Mouse (Mus musculus) testis, postnatal 14 days (tissue): ENCODE results near the gene Hoxa11.

ENCODE experiments used
- DNase-seq: peaks from one replicate; pipeline ENCODE4 v3.0.0; 2021; ENCODE audit warnings: low spot score

Gene Hoxa11

DNA sequence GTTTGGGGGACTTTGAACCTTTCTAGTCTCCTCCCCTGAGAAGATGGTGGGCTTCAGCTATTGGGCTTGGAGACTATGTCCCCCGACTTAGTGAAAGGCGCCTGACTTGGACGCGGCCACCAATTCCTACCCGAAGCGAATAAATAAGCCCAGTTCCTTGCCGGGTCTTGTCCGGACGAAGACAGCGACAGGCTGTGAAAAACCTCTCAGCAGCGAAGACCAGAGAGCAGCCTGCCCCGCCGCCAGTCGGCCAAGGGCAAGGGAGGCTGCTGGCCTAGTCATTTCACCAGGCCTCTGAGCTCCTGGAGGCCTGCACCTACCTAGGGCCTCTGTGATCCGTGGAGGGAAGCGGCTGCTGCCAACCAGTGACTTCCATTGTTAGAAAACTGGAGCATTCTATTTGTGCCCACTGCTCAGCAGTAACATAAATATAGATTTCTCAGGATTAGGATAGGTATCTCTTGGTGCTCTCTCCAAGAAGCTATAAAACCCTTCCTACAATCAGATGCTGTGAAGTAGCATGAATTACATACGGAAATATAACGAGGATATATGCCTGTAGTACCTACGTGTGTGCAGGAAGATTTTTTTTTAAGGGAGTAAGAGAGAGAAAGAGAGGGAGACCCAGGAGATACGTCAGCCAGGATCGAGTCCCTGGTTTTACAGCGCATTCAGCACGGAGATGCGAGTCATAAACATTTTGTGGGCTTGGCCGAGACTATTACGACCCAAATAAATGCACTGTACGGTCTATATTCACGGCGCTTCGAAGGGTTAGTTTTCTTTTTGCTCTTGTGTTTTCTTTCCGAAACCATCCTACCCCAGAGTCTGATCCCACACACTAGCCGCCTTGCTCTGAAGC, 25.4 kb downstream of the Hoxa11 start:
- peak; percentile 17 for DNase-seq

DNA sequence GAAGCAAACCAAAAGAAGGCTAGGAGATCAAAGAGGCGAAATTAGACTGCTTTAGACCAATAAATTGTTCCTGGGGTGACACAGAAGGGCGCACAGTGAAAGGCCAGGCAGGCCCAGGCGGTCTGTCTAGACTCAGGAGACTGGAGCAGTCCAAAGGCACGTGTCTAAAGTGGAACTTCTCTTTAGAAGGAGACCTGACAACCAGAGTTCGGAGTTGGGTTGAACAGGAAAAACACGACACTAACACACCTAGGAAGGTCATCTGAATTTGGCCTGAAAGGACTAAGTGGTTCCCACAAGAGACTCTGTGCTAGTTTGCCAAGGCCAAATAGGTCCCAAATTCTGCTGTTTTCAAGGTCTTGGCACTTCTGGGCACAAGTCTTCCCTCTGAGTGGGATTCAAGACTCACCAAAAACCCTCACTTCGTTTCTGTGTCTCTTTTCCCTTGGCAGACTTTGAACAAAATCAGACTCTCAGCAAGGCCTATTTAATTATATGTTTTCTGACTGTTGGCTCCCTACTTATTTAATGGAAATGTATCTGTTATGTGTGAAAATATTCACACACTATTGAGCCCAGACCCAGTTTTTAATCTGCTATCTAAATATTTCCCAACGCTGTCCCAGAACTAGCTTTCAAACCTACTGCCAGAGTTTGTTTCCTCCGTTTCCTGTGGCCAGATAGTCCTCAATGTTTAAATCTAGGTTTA, 26.2 kb downstream of the Hoxa11 start:
- no peak for DNase-seq

DNA sequence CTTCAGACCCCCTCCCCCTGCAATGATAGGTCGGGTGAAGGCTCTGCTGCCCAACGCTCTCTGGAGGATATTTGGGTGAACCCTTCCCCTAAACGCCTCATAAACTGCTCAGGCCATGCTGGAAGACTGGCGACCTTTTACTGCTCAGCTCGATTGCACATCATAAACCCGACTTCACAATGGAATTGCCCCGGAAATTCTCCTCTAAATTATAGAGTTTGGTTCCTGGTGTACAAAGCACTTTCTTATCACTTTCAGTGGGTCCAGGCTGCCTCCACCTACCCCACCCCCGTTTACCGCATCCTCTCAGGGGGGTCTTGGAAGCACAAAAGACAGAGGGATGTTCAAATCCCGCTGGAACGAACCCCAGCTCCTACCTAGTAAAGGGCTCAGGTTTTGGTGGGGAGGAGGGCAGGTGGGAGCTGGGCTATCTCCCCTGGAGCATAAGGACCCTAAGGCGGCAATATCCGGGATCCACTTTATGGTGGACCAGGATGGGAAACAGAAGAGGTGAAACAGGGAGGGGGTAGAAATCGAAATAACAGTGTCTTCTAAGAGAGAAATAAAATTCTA, 26.9 kb downstream of the Hoxa11 start:
- DNase-seq: no peak

DNA sequence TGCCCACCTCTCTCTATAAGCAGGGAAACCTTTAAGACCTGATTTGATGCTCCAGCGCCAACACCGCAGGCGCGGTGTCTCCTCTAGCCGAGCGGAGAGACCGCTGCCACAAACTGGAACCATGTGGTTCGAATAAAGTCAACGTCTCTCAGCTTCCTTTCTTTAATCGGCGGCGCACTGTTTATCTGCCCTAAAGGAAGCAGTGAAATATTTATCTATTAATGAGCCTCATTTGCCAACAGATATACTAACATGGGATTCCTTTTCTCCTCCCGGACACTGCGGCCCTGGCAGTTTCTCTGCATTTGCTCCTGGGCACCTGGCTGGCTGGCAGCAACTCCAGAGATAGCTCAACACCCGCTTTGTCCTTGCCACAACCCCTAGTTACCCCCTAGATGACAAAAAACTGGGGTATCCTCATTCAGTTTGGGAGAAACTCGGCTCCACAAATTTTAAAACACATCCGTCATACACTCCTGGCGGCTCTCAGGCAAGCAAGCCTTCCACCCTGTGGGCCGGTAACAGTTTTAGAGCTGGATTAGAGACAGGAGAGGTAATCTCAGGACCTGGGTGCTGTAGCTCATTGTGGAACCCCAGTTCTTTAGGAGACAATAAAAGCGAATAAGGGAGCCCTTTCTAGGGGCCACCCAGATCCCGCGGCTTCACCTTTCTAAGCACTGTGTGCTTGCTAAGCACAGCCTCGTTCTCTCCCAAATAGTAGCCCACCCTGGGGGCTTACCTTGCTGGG, 27.5 kb downstream of the Hoxa11 start:
- DNase-seq: no peak

GRCm38 (mm10) chr6:52217459-52217768, 28.2 kb downstream of the Hoxa11 start:
- peak; percentile 79 for DNase-seq

DNA sequence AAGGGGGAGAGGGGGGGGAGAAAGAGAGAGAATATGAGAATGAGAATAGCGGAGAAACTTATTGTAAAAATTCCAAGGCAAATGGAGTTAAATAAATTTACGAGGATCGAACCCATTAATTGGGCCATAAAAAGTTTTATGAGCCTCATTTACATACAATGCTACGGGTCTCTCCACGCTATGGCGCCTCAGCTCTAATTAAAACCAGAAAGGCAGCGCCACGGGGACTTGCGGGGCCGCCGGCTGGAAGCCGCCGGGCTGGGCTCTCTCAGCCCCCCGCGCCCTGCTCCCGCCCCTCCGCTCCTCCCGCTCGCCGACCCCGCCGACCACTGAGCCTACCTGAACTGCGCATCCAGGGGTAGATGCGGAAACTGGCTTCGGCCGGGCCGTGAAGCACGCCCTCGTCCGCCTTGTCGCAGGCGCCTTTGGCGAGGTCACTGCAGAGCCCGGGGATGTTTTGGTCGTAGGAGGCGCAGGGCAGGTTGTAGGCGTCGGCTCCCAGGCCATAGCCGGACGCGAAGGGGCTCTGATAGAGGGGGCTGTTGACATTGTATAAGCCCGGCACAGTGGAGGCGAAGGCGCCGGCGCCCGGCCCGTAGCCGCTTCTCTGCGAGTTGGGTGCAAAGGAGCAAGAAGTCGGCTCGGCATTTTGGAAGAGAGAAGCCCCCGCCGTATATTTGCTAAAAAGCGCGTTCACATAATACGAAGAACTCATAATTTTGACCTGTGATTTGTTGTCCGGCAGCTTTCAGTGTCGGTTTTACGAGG, 28.7 kb downstream of the Hoxa11 start:
- no peak for DNase-seq

DNA sequence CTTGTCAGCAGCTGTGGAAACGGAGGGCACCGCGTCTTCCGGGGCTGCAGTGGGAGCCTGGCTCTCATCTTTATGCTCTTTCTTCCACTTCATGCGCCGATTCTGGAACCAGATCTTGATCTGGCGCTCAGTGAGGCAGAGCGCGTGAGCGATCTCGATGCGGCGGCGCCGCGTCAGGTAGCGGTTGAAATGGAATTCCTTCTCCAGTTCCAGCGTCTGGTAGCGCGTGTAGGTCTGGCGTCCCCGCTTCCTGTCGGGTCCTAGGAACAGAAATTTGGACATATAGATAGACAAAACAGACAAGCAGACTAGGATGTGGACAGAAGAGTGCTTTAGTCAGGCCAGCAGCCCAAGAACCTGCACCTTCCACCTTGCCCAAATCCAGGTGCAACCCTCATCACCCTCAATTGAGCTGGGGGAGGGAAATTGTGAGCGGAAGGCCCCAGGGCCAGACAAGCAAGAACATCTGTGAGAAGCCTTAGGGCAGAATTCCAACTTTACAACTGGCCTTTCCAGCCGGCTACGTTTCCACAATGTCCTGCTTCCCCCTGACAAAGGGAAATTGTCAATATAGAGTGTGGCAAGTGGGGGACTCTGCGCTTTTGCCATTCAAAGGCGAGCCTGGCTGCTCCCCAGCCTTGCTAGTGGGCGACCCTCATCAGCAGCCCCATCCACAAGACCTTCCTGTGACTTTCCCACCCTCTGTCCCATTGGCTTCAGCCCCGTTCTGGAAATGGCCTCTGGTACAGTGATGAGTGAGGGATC, 29.7 kb downstream of the Hoxa11 start:
- no peak for DNase-seq

GRCm38 (mm10) chr6:52215070-52215469, 30.5 kb downstream of the Hoxa11 start:
- no peak for DNase-seq

GRCm38 (mm10) chr6:52214271-52214670, 31.3 kb downstream of the Hoxa11 start:
- no peak for DNase-seq

GRCm38 (mm10) chr6:52213119-52213986, 32.3 kb downstream of the Hoxa11 start, which contains the start of the genes Hoxa3 and Gm28308:
Gene Hoxa3 (minus strand): TSS chr6:52213336.
Gene Gm28308 (minus strand): TSS chr6:52213339.
- DNase-seq: peak; percentile 15

DNA sequence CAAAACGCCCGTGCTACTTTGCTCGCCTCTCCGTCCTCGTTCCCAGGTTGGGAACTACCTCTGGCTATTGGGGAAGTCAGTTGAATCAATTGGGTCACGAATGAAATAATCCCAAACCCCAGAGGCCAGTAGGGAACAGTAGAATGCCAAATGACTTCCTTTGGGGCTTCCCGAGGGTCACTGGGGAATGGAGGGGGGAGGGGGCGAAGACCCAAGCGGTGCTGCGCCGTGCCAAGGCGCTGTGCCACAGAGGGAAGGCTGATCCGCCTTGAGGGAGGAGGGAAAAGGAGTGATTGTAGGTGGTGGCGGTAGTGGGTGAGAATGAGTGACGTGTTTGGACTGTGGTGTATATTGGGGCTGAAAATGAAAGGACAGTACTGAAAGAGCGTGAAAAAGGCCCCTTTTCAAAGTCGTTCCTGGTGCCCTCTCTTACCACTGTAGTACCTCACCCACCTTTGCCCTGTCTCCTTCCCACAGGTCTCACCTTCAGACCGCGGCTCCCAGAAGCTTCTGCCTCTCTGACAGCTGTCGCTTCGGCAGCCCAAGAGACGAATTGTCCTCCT, 33.0 kb downstream of the Hoxa11 start:
- DNase-seq: no peak

- DNase-seq: no peak
Observed at GRCm38 (mm10) chr6:52211961-52212360, 33.6 kb downstream of the Hoxa11 start.

DNA sequence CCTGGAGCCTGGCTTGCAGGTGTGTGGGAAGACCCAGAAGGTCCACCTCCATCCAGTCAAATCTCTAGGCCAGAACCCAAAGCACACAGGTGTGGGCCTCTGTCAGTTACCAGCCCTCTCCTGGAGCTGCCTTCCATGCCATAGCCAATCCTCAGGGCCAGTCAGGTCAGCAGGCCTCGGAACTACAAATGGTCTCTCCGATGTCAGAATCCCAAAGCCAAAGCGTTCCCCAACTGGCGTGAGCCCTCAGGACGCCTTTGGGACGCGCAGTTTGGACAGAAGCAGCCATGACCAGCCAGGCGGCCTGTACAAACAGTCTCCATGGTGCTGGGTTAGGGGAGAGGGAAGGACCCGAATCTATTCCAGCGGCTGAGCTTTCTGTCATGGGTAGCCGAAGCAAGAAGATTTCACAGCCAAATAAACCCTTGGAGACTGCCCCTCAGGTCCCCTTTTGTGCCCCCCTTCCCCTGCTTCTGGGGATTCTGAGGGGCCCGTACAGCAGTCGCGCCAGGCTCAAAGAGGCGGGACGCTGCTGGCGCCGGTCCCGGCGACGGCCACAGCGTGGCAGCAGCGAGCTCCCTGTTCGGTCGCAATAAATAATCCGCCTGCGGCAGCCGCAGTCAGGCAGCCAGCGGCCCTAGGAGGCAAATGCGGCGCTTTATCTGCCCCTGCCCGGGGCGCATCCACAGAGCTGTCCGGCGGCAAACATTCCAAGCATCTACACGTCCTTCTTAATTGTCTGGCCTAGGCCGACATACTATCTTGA, 34.3 kb downstream of the Hoxa11 start:
- peak; percentile 55 for DNase-seq

DNA sequence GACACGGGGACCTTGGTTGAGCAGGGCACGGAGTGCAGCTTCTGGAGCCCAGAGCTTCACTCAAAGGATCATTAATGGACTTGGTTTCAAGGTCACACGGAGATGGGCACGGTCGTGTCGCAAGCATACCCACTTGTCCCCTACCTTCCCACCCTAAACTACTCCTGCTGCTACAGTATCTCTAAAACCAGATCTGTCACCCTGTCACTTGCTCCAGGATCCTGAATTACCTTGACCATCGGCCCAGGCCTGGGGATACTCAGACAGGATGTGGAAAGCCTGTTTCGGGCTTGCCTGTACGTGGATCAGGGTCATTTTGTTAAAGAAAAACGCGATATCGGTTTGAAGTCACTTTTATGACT, 35.9 kb downstream of the Hoxa11 start:
- no peak for DNase-seq

DNA sequence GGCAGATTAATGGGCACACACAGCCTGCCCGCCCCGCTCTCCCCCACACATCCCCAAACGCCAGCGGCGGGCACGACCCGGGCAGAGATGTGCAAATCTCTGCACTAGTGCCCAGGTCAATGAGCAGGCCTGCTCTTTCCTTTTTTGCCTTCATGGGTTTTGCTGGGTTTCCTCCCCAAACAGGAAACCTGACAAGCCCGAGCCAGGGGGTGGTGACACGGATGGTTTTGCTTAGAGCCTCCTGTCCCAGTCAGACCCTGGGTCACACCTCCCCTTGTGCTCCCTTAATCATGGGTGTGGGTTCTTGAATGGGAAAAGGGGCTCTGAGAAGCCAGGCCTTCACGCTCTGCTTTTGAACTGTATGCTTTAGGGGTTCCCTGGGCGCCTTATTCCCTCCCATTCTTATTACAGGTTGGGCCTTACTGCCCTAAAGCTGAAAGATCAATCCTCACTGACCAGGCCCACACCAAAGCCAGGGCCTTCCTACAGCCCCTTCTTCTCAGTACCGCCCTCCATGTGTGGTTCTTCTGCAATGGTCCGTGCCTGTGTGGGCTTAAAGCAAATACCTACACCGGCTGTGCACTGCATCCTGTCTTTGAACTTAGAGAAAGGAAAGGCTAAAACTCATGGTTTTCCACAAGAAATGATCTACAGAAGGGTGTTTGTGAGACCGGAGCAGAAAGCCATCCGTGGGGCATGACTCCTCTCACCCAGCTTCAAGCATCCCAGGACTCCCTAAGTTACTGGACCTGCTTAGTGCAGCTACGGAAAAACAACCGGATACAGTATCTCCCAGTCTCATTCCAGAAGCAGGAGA, 36.5 kb downstream of the Hoxa11 start:
- peak; percentile 6 for DNase-seq

DNA sequence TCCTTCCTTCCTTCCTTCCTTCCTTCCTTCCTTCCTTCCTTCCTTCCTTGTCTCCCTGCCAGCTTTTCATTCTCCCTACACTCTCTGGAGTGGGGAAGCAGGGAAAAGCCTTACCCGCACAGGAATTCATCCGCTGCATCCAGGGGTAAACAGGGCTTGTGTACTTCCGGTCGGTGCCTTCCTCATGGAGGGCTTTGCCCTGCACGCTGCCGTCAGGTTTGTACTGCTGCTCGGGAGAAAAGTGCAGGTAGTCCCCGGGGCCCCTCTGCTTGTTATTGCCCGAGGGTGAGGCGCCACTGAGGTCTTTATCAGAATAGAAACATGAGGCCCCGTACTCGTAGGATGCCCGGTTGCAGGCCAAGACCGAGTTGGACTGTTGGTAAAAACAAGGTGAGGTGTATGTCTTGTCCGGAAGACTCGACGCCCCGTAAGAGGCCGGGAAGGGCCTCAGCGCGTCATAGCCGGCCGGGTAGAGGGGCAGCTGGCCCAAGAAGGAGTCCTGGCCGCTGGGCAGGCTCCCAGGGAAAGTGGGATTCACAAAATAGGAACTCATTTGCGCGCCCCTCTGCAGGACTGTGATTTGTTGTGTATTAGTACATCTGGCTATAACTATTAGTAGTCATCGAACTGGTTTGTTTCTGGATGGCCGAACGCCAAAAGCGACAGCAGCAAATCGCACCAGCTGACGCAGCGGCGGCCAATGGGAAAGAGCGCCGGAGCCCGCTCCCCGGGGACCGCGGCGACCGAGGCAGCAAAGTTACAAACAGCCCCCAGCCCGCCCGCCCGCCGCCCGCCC, 37.3 kb downstream of the Hoxa11 start, which contains the start of gene Hoxa6:
Gene Hoxa6, minus strand, starts transcription at position 651 of the 796 bp plus-strand sequence.
- no peak for DNase-seq

GRCm38 (mm10) chr6:52207684-52207976, 38.0 kb downstream of the Hoxa11 start:
- DNase-seq: no peak
